Mouse (Mus musculus): ENCODE measurements around the gene Nt5dc2.

- no peak for TF ChIP-seq CTCF (IDR thresholded peaks at IDR 0.05; ENCODE audit: low read depth, low read length)
- TF ChIP-seq POLR2A (IDR thresholded peaks at IDR 0.05; ENCODE audit: insufficient read depth, low read length), result no peak
- no peak for TF ChIP-seq EP300 (IDR thresholded peaks at IDR 0.05; ENCODE audit: insufficient read depth, low read depth, low read length)
These were observed 20.2 kb upstream of the Nt5dc2 start for GRCm38 (mm10) chr14:31110613-31111012.
